Mouse (Mus musculus): ENCODE measurements around the gene Etnk1.

DNA sequence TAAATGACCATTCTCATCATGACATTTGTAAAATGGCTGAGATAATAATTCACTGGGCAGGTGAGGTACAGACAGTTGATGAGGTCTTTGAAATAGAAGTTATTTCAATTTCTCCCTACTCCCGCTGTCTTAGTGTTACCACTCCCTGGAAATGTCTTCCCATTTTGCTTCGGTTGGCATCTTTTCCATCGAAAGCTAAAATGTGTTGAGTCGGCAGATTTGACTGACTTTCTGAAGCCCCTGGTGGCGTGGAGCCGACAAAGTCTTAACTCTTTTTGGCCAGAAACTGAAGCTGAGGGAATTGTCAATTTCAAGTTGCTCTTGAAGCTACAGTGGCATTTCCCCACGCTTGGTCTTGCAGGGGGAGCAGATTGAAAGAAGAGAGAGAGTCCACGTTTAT is 67.8 kb downstream of the Etnk1 start:
- no peak for TF ChIP-seq CTCF (conservative IDR thresholded peaks at IDR 0.05 in 1 of 2, IDR thresholded peaks at IDR 0.05 in 1 of 2; ENCODE audit: low read depth in 2 of 2, low read length in 2 of 2)
- TF ChIP-seq MYC (IDR thresholded peaks at IDR 0.05; ENCODE audit: low read depth, low read length), result no peak
- TF ChIP-seq IRF4 (IDR thresholded peaks at IDR 0.05; ENCODE audit: low read depth, low read length), result no peak
- no peak for TF ChIP-seq USF2 (conservative IDR thresholded peaks at IDR 0.05; ENCODE audit: low read depth, low read length)
- no peak for TF ChIP-seq ZC3H11A (IDR thresholded peaks at IDR 0.05; ENCODE audit: low read depth, low read length)

All from CH12.LX (cell line).